Mouse (Mus musculus) activated CD4-positive, CD25-positive, alpha-beta regulatory T cell, adult 4 months (primary cell): Measurements from ENCODE around the gene Slc2a3. TPM values are rescaled to one million over a fixed set of nuclear protein-coding genes. Genes with fewer than 3 reads are reported as not detected.

Experiments used
- ATAC-seq: one replicate; pipeline ENCODE4 v1.8.0; 2017
- polyA plus RNA-seq, 2 experiments: library from polyadenylated mRNA; unstranded; fragments of 100-300 nt; shearing (Covaris generic); gene quantifications; one replicate each; pipeline ENCODE4 v1.2.1; 2017

The Slc2a3 gene
- 10 to 100 TPM; 64.2 to 69.4 TPM for polyA plus RNA-seq

DNA sequence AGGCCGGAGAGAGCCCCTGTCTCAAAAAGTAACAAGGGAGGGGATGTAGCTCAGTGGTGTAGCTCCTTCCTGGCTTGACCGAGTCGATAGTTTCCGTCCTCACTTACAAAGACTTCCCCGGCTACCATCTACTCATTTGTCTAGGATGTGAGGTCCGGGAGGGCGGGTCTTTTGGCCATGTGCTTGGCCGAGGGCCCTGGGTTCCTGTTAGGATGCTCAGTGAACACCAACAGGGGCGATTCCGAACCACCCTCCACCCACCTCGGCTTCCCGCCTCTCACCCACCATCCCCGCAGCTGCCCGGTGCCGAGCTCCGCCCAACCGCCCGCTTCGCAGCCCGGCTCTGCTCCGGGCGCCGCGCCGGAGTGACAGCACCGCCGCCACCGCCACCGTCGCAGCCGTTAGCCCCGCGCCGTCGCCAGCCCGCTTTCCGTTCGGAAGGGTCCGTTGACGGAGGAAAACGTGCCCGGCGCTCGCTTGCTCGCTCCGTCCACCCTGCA lies at the start of gene Slc2a3:
Gene Slc2a3 (minus strand): TSS at position 340 of the 500 bp plus-strand sequence.
- ATAC-seq = peak; percentile 52

DNA sequence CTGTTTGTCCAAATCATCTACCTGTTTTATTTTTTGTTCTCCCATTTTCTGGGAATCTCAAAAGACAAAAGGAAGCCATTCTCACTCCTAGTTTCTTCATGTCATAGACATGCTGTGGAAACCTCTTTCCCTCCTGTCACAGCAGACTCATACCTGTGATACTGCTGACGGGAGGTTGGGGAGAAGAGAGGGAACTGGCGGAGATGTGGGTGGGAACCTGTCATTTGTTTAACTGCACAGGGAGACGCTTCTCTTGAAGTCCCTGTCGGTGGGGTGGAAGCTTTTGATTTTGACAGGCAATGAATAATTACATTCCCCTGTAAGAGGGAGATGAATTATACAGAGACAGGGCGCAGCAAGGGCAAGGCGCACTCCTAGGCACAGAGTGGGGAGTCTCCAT lies 42.3 kb upstream of the Slc2a3 start:
- no peak for ATAC-seq

DNA sequence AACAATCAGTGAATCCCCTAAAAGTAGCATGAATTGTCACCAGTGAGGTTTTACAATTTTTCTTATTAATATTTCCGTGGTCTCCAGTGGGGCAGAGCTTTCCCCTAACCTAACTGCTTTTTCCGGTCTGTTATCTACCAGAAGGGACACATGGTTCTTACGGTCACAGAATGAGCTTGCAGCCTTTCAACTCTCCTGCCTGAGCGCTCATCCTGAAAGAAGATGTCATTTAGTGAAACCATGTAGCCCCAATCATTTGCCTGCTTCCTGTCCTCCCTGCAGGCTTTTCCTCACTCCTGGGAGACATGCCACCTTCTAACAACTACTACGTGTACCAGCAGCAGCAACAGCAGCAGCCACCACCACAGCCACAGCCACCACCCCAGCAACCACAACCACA lies 36.1 kb upstream of the Slc2a3 start:
- ATAC-seq = no peak

DNA sequence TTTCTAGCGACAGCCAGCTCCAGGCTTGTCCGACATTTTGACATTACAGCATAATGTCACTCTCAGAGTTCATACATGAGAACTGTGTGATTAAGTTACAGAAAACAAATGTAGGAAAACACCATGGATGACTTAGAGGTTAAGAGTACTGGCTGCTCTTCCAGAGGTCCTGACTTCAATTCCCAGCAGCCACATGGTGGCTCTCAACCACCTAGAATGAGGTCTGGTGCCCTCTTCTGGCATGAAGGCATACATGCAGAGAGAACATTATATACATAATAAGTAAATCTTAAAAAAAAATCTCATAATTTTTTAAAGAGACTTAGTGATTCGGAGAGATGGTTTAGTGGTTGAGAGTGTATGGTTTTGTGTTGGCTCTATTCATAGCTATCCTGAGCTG lies 35.5 kb upstream of the Slc2a3 start:
- no peak for ATAC-seq

DNA sequence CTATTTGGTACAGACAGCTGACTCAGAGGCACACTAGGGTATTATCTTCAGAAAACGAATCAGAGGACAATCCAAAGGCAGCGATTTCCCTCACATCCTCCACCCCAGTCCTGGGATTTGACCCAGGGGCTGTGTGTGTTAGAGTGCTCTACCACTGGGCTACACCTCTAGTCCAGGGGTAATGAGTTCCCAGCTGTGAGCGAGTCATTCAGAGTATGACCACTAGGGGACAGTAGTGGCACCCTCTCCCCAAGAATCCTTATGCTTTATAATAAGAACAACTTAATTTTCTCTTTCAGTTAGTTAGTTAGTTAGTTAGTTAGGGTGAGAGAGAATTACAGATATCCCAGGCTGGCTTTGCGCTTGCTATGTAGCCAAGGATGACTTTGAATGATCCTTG lies 32.9 kb upstream of the Slc2a3 start:
- ATAC-seq = peak; percentile 87

DNA sequence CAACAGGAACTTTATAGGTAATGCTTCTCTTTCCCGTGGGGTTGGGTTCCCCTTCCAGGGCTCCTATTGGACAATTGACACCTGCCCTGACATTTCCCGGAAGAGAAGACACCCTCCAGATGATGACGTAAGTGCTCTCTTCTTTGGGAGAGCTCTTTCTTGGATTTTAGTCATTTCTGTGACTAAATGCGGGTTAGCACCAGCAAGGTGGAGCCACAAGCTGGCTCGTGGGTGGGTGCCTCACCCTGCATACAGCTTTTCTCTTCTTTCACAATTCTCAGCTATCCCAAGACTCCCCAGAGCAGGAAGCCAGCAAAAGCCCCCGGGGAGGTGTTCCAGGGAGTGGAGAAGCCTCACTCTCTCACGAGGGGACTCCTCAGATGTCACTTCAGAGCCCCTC lies 31.4 kb upstream of the Slc2a3 start:
- no peak for ATAC-seq

DNA sequence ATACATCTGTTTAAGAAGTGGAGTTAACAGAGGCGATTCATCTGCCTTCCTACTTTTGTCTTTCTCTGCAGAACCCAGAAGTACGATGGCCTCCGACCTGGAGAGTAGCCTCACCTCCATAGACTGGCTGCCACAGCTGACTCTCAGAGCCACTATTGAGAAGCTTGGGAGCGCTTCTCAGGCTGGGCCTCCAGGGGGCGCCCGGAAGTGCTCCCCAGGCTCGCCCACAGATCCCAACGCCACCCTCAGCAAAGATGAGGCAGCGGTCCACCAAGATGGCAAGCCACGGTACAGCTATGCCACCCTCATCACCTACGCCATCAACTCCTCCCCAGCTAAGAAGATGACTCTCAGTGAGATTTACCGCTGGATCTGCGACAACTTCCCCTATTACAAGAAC lies 26.6 kb upstream of the Slc2a3 start:
- no peak for ATAC-seq

DNA sequence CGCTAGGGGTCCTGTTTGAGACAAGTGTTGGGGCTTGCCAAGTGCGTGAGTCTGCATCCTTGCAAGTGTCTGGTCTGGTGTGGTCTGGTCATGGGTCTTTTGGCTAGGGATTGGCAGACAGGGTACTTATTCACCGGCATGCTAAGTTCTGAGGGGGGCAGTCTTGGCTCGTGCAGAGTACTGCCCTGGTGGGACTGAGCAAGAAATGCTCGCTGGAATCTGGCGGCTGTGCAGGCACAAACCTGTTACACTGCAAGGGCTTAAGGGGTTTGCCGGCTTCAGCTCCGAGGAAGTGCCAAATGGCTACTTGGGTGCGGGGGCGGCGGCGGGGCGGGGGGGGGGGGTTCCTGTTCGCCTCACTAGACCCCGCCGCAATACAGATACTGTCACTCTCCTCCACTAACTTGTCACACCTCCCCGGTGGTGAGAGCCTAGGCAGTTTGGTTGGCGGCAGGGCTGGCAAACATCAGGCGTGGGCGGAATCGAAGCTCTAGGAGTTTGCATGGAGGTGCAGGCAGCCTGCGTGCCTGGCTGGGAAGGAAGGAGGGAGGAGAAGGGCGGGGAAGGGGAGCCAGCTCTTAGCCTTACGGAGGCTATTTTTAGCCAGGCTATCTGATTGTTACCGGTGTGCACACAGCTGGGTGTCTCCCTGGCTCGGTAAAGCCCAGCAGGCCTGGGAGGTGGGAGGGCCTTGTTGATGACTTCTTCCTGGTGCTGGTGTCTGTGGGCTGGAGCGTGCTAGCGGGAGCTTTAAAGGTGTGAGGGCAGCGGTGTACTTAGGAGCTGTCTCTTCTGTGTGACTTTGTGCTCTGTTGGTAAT lies 24.7 kb upstream of the Slc2a3 start:
- peak; percentile 84 for ATAC-seq

DNA sequence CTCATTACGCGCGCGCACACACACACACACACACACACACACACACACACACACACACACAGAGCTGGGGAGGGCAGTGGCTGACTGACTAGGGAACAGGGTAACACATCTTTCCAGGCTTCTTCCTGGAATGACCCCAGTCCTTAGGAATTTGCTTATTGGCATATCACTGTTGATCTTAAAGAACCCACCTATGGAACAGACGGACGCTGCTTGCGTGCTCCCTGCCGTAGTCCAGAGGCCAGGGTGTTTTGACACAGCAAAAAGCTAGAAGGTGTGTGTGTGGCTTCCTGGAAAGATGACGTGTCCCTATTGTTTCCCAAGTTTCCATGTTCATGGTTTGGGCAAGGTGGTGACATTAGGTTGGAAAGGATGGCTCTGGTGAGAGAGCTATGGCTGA lies 23.7 kb upstream of the Slc2a3 start:
- no peak for ATAC-seq

DNA sequence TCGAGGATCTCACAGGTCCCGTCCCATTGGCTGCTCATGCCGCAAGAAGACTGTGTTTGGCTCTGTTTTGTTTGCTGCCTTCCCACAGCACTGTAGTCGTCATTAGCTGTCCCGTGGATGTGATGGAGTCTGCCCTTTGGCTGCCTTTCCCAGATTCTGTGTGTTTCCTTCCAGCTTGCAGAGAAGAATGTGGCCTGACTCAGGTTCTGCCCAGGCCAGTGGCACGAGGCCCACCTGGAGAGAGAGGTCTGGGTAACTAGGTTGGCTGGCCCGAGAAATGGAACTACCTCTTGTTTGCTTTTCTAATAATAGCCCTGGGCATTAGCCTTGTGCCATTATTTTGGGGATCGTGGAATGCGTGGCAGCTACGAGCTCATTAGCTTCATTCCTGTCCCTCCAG lies 22.6 kb upstream of the Slc2a3 start:
- ATAC-seq = no peak

DNA sequence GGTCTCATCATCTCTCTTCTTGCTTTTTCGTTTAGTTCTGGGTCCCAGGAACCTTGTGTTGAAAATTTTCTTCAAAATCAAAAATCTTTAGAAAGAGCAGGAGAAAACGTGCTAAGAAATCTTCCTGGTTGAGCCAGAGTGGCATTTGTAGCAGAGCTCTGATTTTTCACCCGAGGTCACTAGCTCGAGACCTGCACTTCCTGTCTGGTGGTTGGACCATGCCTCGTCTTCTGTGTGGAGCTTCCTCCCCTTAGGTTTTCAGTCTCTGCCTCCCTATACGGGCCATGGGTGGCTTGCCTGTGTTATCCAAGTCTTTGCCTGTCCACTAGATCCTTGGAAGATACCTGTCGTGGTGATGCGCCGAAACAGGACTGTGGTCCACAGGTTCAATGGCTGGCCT lies 20.4 kb upstream of the Slc2a3 start:
- ATAC-seq = no peak

DNA sequence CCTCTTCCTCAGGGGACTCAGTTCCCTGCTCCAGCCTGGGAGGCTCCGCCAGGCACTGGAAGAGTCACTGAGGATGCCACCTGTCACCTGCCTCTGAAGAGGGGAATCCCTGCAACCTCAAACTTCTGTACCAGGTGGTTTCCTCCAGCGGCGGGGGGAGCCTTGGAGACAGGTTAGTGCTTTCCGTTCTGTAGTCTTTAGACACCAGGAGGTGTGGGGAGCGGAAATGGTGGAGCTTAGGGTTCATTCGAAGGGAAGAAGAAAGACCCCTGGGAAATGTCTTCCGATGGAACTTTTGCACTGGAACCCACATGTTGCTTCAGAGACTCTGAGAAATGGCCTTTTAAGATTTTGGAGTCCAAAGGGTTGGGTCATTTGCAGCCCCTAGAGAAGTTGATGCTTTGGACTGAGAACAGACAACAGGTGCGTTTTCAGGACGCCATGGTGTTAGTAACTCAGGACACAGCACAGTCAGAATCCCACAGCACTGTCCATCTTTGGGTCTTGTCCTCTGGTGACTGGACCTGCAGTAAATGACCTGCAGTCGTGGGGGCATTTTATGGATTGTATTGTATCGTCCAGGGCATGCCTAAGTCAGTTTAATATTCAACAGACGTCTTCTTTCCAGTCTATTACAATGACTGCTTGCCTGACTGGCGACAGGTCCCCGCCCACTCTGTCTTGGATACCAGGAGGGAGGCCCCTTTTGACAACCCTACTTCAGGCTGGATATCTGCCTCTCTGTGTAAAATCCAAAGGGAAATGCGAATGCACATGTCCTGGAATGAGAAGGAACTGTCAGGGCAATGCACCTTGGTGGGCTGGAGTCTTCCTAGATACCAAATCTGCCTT lies 19.6 kb upstream of the Slc2a3 start:
- peak; percentile 88 for ATAC-seq

DNA sequence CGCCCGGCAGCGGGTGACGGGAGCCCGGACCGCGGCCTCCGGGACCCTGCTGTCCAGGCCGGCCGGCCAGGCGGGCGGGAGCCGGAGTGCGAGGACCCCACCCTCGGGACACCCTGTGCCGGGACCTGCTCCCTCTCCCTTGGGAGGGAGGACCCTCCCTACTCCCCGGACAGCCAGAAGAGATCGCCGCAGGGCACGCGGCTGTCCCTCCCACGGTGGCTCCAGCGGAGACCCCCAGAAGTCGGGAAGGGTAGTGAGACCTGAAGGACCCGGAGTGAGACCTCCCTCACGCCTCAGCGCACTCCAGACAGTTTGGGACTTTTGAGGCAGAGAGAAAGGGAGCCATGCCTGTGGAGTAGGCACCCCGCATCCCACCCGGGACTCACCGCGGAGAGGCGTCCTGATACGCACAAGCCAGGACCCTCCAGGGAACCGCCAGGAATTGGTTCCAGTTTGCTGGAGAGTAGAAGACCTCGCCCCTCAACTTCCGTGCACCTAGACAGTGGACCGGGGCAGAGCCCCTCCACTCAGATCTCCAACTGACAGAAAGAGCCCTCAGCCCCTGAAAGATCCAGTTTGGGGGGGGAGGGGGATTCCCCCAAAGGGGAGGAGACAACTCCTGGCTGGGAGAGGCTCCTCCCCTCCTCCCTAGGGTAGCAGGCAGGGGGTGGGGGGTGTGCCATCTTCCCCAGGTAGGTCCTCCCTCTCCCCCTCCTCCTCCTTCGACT lies 18.8 kb upstream of the Slc2a3 start:
- no peak for ATAC-seq

DNA sequence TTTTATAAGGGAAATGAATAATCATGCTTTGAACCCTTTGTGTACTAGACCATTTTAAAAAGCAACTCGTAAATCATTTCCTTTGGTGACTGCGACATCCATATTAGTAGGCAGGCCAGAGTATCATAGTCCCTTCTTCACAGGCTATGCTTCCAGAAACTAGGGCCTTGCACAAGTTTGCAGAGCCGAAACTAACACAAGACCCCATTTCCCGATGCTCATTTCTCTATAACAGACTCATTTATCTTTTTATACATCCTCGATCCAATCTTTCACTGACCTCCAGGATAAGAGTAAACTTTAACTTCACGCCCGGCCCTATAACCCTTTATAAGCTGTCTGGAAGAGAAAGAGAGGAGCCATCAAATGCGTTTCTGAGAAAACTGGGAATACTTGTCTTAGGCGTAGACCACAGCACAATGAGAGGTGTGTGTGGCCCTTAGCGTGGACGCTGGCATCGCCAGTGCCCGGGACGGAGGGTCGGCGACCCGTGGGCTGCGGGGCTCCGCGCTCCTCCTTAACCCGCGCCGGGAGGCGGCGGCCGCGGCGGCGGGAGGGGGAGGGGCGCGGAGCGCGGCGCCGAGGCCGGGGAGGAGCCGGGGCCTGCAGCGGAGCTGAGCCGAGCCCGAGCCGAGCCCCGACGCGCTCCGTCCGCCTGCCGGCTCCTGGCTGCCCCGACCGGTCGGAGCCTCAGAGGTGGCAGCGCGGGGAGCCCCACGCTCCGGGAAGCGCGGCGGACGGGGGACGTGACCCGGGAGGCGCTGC lies 18.0 kb upstream of the Slc2a3 start, which contains the start of gene Foxj2:
Gene Foxj2 (plus strand): TSS at position 609 of the 765 bp plus-strand sequence.
- ATAC-seq = peak; percentile 48

DNA sequence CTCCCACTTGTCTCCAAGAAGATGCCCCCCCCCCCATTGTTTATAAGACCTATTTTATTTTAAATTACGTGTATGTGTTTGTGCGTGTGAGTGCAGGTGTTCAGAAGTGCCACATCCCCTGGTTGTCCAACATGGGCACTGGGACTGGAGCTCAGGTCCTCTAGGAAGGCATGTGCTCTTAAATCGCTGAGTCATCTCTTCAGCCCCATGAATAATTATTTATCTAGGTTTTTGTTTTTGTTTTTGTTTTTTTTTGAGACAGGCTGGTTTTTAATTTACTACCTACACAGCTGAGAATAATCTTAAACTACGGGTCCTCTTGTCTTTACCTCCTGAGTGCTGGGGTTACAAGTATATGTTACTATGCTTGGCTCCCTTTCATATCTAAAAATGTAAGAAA lies 12.2 kb upstream of the Slc2a3 start:
- no peak for ATAC-seq

DNA sequence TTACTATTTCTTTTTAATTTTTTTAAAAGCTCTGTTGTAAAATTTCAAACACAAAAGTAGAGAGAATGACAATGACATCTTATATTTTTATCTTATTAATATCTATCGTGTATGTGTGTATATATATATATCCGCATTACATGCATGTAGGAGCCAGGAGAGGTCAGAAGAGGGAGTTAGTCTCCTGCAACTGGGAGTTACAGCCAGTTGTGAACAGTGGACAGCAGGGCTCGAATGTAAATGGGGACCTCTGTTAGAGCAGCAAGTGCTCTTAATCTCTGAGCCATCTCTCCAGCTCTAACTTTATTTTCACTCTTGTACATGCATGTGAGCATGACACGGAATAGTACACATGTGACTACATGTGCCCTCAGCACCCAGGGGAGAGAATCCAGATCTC lies 11.3 kb upstream of the Slc2a3 start:
- ATAC-seq = no peak

DNA sequence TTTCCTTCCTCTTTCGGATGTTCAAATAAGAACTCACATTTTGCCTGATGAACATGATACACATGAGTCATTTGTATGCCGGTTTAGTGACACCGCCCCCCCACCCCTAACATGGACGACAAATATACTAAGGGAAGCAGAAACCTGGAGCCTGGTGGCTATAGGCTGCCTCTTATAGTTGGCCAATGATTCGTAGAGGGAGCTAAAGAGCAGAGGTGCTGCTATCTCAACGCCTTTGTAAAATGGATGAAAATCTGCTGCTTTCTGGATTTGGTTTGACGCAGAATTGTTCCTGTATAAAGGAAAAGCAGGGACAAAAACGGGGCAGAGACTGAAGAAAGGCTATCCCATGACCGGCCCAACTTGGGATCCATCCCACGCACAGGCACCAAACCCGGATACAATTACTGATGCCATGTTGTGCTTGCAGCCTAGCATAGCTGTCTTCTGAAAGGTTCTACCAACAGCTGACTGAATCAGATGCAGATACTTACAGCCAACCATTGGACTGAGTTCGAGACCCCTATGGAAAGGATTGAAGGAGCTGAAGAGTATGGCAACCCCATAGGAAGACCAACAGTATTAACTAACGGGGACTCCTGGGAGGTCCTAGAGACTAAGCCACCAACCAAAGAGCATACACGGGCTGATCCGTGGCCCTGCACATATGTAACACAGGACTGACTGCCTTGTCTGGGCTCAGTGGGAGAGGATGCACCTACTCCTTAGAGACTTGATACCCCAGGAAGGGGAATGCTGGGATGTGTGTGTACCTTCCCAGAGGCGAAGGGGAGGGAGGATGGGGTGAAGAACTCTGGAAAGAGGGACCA lies 10.5 kb upstream of the Slc2a3 start:
- ATAC-seq = peak; percentile 35

DNA sequence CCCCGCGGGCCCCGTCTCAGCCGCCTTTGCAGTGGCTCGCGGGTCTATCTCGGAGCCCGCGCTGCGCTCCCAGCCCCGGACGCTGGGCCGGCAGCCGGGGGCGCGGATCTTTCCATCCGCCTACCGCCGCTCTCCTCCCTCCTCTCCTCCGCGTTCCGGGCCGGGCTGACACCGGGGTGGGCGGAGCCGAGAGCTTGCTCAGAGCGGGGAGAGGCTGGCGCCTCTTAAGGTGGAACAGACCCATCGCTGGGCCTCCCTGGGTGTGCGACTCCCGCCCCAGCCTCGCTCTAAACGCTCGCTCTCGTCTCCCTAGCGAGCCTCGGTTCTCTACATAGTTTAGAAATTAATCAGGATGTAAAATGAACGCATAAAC lies 9.8 kb upstream of the Slc2a3 start:
- peak; percentile 67 for ATAC-seq

DNA sequence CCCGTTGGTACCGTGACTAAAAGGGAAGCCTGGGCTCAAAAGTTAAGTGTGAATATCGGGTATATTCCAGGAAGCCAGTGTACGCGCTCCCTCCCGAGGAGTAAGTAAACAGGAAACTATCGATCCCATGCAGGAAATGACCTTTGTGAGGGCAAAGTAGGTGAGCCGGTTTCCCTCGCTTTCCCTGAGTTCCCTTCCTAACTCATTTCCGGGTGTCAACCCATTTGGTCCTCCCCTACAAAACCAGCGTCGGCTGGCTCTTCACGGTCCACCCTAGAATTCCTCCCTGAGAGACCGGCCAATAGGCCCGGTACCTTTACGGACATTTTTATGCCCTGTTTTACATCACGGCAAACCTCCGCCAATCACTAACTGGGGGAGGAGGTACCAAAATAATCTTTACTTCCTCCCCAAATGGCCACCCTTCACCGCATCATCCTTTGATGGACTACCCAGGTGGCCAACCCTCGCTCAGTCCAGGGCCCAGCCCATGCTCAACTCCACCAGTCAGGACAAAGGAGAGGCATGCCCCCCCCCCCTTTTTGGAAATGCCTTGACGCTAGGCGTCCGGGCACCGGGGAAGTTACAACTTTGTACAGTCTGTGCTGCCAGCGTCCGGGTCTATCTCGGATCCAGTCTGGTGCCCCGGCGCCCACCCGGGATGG lies 9.3 kb upstream of the Slc2a3 start:
- ATAC-seq = peak; percentile 85

DNA sequence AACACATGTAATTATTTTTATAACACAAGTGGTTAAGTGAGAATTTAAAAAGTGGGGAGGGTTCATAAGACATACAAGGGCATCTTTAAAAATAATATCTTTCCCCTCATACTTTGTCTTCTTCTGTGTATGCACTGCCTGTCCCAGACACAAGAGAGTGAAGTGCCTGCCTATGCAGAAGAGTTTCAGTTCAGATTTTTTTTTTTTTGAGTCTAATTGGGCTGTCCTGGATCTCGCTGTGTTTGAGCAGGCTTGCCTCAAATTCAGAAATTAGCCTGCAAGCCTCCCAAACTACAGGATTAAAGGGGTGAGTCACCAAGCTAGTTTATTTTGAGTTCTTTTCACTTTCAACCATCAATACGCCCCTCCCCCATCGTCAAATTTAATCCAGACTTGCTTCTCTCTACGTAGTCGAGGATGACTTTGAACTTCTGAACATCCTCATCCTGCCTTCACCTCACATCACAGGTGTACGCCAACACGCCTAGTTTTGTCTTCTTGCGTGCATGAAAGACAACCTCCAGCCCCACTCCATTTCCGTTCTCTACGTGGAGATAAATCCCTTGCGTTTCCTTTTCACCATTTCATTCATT lies 8.7 kb upstream of the Slc2a3 start:
- ATAC-seq = peak; percentile 47
